Mouse (Mus musculus) ES-E14 (cell line): Measurements from ENCODE around the gene Atrn.

Experiments used
- CHD2 ChIP-seq: IDR thresholded peaks from 2 replicates; pipeline ENCODE4 v1.6.1; 2014; ENCODE audit warnings: mild to moderate bottlenecking, low read depth, low read length, inconsistent platforms
- HCFC1 ChIP-seq: IDR thresholded peaks from 2 replicates; pipeline ENCODE4 v1.6.1; 2012; ENCODE audit warnings: low read length, inconsistent platforms, borderline replicate concordance; ENCODE audit not compliant: insufficient read depth
- MAFK ChIP-seq: IDR thresholded peaks from 2 replicates; pipeline ENCODE4 v1.6.1; 2014; ENCODE audit warnings: mild to moderate bottlenecking, low read depth, low read length, inconsistent platforms; ENCODE audit not compliant: insufficient read depth
- ZC3H11A ChIP-seq: IDR thresholded peaks from 2 replicates; pipeline ENCODE4 v1.6.1; 2012; ENCODE audit warnings: low read depth, mild to moderate bottlenecking, inconsistent platforms, low read length, borderline replicate concordance
- ZNF384 ChIP-seq: IDR thresholded peaks from 2 replicates; pipeline ENCODE4 v1.6.1; 2012; ENCODE audit warnings: low read depth, low read length, inconsistent platforms

GRCm38 (mm10) chr2:131038197-131038596 lies 131.9 kb downstream of the Atrn start:
- TF ChIP-seq CHD2 (no peak), MAFK (no peak), ZC3H11A (no peak), ZNF384 (no peak), HCFC1 (no peak)
